Mouse (Mus musculus): ENCODE measurements at regions not wholly inside any gene's neighbourhood (a gene's known extent, or its start where the extent isn't known, plus 50 kb on each side); places are given as distances from the start of the nearest gene placed in this dataset.

DNA sequence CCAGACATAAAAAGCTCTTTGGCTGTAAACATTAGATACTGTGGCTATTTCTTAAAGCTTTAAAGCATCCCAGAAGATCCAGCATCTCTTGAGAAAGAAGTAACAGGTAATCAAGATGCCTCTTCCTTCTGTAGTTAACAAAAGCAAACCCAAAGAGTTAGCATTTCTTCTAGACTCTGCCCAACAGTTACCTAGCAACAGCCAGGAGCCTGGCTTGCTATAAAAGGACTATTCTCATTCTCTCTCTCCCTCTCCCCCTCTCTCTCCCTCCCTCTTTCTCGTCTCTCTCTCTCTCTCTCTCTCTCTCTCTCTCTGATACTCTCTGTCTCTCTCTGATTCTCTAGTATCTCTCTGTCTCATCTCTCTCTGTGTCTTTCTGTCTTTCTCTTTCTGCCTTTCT lies 157.4 kb downstream of the Phf3 start:
- no peak for DNase-seq
- 44% methylated on average over 1 of the region's 1 CpGs for WGBS
- Histone ChIP-seq H3K79me2 (replicated peaks; ENCODE audit: control insufficient read depth, insufficient read depth, low read length) (no peaks in the 10 kb centered on the region), H3K27ac (no peak overlapping the region), H3K9ac (ENCODE audit: low read depth, low read length) (no peak overlapping the region), H3K4me3 (no peak overlapping the region), H3K4me1 (ENCODE audit: control insufficient read depth, insufficient read depth, low read length) (no peaks in the 10 kb centered on the region), H3K27me3 (ENCODE audit: control insufficient read depth, insufficient read depth, low read length) (no peaks in the 10 kb centered on the region), H3K36me3 (ENCODE audit: control insufficient read depth, insufficient read depth, low read length) (no peaks in the 10 kb centered on the region)
- intact Hi-C loops (cut with DNase I), result no loop called here
- TF ChIP-seq EP300 (IDR thresholded peaks at IDR 0.05; ENCODE audit: insufficient read depth, low read depth, low read length) (no peak), CTCF (IDR thresholded peaks at IDR 0.05) (no peak), POLR2A (IDR thresholded peaks at IDR 0.05; ENCODE audit: insufficient read depth, low read depth, low read length) (no peak)

DNA sequence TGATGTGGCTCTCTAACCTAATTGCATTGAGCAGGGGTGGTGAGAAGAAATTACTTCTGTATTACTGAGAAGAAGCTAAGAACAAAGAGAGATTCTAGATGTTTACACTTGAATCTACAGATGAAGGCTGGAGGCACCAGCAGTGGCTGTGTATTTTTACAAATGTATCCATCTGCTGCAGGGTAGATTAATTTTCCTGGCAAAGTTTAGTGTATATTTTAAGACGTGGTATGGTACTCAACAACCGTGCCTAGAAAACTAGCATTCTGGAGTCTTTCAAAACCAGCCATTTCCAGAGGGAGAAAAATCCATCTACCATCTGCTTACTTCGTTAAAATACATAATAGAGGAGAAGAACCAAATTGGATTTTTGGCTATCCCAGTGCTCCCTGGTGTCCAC lies 172.6 kb downstream of the Phf3 start:
- 77% methylated on average over 3 of the region's 3 CpGs for WGBS
- Histone ChIP-seq H3K27ac (no peak overlapping the region), H3K79me2 (replicated peaks; ENCODE audit: control insufficient read depth, insufficient read depth, low read length) (no peaks in the 10 kb centered on the region), H3K4me1 (ENCODE audit: control insufficient read depth, insufficient read depth, low read length) (no peaks in the 10 kb centered on the region), H3K4me3 (no peak overlapping the region), H3K36me3 (ENCODE audit: control insufficient read depth, insufficient read depth, low read length) (no peaks in the 10 kb centered on the region), H3K27me3 (ENCODE audit: control insufficient read depth, insufficient read depth, low read length) (no peaks in the 10 kb centered on the region), H3K9ac (ENCODE audit: low read depth, low read length) (no peak overlapping the region)
- TF ChIP-seq EP300 (IDR thresholded peaks at IDR 0.05; ENCODE audit: insufficient read depth, low read depth, low read length) (no peak), CTCF (IDR thresholded peaks at IDR 0.05) (no peak), POLR2A (IDR thresholded peaks at IDR 0.05; ENCODE audit: insufficient read depth, low read depth, low read length) (no peak)
- DNase-seq, result no peak
- intact Hi-C loops (cut with DNase I), result no loop called here

DNA sequence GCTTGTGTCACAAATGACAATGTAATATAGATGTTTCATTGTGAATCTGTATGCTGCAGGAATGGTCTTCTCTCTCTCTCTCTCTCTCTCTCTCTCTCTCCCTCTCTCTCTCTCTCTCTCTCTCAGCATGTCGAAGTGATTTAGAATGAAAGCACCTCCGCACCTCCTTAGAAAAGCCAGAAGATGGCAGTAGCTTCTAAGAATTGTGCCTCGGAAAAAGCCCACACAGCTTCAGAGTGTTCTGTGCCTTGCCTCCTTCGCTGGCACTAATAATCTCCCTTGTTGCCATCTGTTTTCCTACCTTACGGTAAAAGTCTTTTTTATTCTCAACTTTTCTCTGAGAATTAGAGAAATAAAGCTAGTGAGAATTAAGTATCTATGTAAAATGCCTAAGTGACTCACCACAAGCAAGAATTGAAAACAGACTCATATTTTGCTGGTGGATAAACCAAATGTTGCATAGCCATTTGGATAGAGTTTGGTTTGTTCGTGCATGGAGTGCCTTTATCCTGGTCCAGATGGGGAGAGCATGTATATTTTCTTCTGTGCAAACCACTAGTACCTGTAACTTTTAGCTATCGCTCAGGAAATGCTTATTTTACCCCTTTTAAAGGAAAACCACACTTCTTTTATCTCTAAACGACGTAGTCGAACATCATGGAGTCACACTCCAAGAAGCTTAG lies 173.2 kb downstream of the Phf3 start:
- intact Hi-C loops (cut with DNase I), result no loop called here
- Histone ChIP-seq H3K79me2 (replicated peaks; ENCODE audit: control insufficient read depth, insufficient read depth, low read length) (no peaks in the 10 kb centered on the region), H3K4me3 (no peak overlapping the region), H3K27me3 (ENCODE audit: control insufficient read depth, insufficient read depth, low read length) (no peaks in the 10 kb centered on the region), H3K27ac (no peak overlapping the region), H3K9ac (ENCODE audit: low read depth, low read length) (no peak overlapping the region), H3K36me3 (ENCODE audit: control insufficient read depth, insufficient read depth, low read length) (no peaks in the 10 kb centered on the region), H3K4me1 (ENCODE audit: control insufficient read depth, insufficient read depth, low read length) (no peaks in the 10 kb centered on the region)
- no peak for DNase-seq
- 39% methylated on average over 10 of the region's 10 CpGs for WGBS
- TF ChIP-seq CTCF (IDR thresholded peaks at IDR 0.05), result peak; percentile 34; the same call in 1 of the 2 replicates
- no peak for TF ChIP-seq POLR2A (IDR thresholded peaks at IDR 0.05; ENCODE audit: insufficient read depth, low read depth, low read length)

DNA sequence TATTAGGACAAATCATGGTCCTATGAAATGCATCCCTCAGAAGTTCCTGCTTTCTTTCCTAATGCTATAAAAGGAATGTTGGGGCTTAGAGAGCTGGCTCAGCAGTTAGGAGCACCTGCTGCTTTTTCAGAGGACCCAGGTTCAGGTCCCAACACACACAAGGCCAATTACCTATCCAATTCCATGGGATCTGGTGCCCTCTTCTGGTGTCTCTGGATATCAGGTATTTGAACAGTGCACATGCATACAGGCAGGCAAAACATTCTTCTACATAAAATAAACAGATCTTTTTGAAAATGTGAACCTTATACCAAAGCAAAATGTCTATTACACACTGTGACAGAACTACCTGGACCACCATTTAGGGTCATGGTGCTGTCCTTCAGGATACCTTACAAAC lies 177.4 kb downstream of the Phf3 start:
- Histone ChIP-seq H3K27ac (no peak overlapping the region), H3K9ac (ENCODE audit: low read depth, low read length) (no peak overlapping the region), H3K4me1 (ENCODE audit: control insufficient read depth, insufficient read depth, low read length) (no peaks in the 10 kb centered on the region), H3K79me2 (replicated peaks; ENCODE audit: control insufficient read depth, insufficient read depth, low read length) (no peaks in the 10 kb centered on the region), H3K4me3 (no peak overlapping the region), H3K27me3 (ENCODE audit: control insufficient read depth, insufficient read depth, low read length) (no peaks in the 10 kb centered on the region), H3K36me3 (ENCODE audit: control insufficient read depth, insufficient read depth, low read length) (no peaks in the 10 kb centered on the region)
- TF ChIP-seq POLR2A (IDR thresholded peaks at IDR 0.05; ENCODE audit: insufficient read depth, low read depth, low read length) (no peak), CTCF (IDR thresholded peaks at IDR 0.05) (no peak), EP300 (IDR thresholded peaks at IDR 0.05; ENCODE audit: insufficient read depth, low read depth, low read length) (no peak)
- no peak for DNase-seq
- intact Hi-C loops (cut with DNase I), result no loop called here

DNA sequence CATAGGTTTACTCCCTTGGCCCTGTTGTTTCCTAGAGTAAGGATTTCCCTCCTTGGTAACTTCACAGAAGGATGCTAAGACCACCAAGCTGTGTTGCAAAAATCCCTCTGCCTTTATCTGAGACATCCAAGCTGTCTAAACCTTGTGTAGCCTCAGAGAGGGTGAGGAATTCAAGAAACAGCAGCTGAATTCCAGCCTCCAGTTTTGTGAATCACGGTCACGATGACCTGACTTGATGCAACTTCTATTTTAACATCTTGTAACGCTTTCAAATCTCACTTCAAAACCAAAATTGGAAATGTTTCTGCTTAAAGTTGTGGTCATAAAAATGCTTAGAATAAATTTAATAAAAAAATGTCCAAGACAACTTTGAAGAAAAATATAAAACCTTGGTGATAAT lies 188.4 kb downstream of the Phf3 start:
- TF ChIP-seq CTCF (IDR thresholded peaks at IDR 0.05) (no peak), POLR2A (IDR thresholded peaks at IDR 0.05; ENCODE audit: insufficient read depth, low read depth, low read length) (no peak), EP300 (IDR thresholded peaks at IDR 0.05; ENCODE audit: insufficient read depth, low read depth, low read length) (no peak)
- H3K79me2 ChIP-seq (replicated peaks; ENCODE audit: control insufficient read depth, insufficient read depth, low read length), result no peaks in the 10 kb centered on the region
- no peaks in the 10 kb centered on the region for H3K4me1 ChIP-seq (ENCODE audit: control insufficient read depth, insufficient read depth, low read length)
- H3K9ac ChIP-seq (ENCODE audit: low read depth, low read length), result no peak overlapping the region
- no peak overlapping the region for H3K27ac ChIP-seq
- H3K27me3 ChIP-seq (ENCODE audit: control insufficient read depth, insufficient read depth, low read length), result no peaks in the 10 kb centered on the region
- WGBS, result 75% methylated on average over 3 of the region's 3 CpGs
- H3K36me3 ChIP-seq (ENCODE audit: control insufficient read depth, insufficient read depth, low read length), result no peaks in the 10 kb centered on the region
- intact Hi-C loops (cut with DNase I), result no loop called here
- no peak overlapping the region for H3K4me3 ChIP-seq
- DNase-seq, result no peak

GRCm38 (mm10) chr1:30683889-30684288 lies 189.8 kb downstream of the Phf3 start:
- Histone ChIP-seq H3K27me3 (ENCODE audit: control insufficient read depth, insufficient read depth, low read length) (no peaks in the 10 kb centered on the region), H3K9ac (ENCODE audit: low read depth, low read length) (no peak overlapping the region), H3K4me1 (ENCODE audit: control insufficient read depth, insufficient read depth, low read length) (no peaks in the 10 kb centered on the region), H3K36me3 (ENCODE audit: control insufficient read depth, insufficient read depth, low read length) (no peaks in the 10 kb centered on the region), H3K4me3 (no peak overlapping the region), H3K27ac (no peak overlapping the region), H3K79me2 (replicated peaks; ENCODE audit: control insufficient read depth, insufficient read depth, low read length) (no peaks in the 10 kb centered on the region)
- WGBS, result 54% methylated on average over 2 of the region's 2 CpGs
- TF ChIP-seq EP300 (IDR thresholded peaks at IDR 0.05; ENCODE audit: insufficient read depth, low read depth, low read length) (no peak), CTCF (IDR thresholded peaks at IDR 0.05) (no peak), POLR2A (IDR thresholded peaks at IDR 0.05; ENCODE audit: insufficient read depth, low read depth, low read length) (no peak)
- no peak for DNase-seq
- intact Hi-C loops (cut with DNase I), result no loop called here
